Mouse (Mus musculus) liver, postnatal 0 days (tissue): Measurements from ENCODE around the gene Gm9918.

Experiments used
- CTCF ChIP-seq: sonication (generic); IDR thresholded peaks from 2 replicates; pipeline ENCODE4 v1.5.1; 2016; ENCODE audit warnings: antibody characterized with exemption, low read depth
- EP300 ChIP-seq: IDR thresholded peaks from 2 replicates; pipeline ENCODE4 v1.6.1; 2016; ENCODE audit warnings: antibody characterized with exemption, low read depth, mild to moderate bottlenecking

GRCm38 (mm10) chr15:102250521-102250920 lies 19.8 kb upstream of the Gm9918 start:
- TF ChIP-seq CTCF (no peak), EP300 (no peak)
